Mouse (Mus musculus) forebrain, embryonic 13.5 days (tissue): Measurements from ENCODE around the gene Klhl3. TPM values are rescaled to one million over a fixed set of nuclear protein-coding genes. Genes with fewer than 3 reads are reported as not detected.
A peak's percentile ranks its signal among the peaks of the same experiment; 100 is the strongest.

ENCODE experiments used
- ATAC-seq: fragments of 200-750 bp; cut with Nextera tagmentation; 2 replicates; pipeline ENCODE4 v1.8.0; 2017
- H3K27ac ChIP-seq: fragments of 300-500 bp; sonication (generic); 2 replicates; pipeline ENCODE4 v1.5.1; 2015; ENCODE audit warnings: inconsistent platforms, mild to moderate bottlenecking, moderate library complexity
- H3K27me3 ChIP-seq: fragments of 300-500 bp; sonication (generic); 2 replicates; pipeline ENCODE4 v1.6.1; 2015; ENCODE audit warnings: mild to moderate bottlenecking, inconsistent platforms
- H3K36me3 ChIP-seq: fragments of 300-500 bp; sonication (generic); 2 replicates; pipeline ENCODE4 v1.6.1; 2015; ENCODE audit warnings: mild to moderate bottlenecking, inconsistent platforms; ENCODE audit not compliant: poor library complexity, severe bottlenecking
- H3K4me1 ChIP-seq: fragments of 300-500 bp; sonication (generic); 2 replicates; pipeline ENCODE4 v1.6.1; 2015; ENCODE audit warnings: inconsistent platforms
- H3K4me2 ChIP-seq: fragments of 300-500 bp; sonication (generic); 2 replicates; pipeline ENCODE4 v1.6.1; 2015; ENCODE audit warnings: inconsistent platforms, mild to moderate bottlenecking, moderate library complexity
- H3K4me3 ChIP-seq: fragments of 300-500 bp; sonication (generic); 2 replicates; pipeline ENCODE4 v1.5.1; 2015; ENCODE audit warnings: mild to moderate bottlenecking, inconsistent platforms
- H3K9ac ChIP-seq: fragments of 300-500 bp; sonication (generic); 2 replicates; pipeline ENCODE4 v1.6.1; 2015; ENCODE audit warnings: mild to moderate bottlenecking, inconsistent platforms
- H3K9me3 ChIP-seq: fragments of 300-500 bp; sonication (generic); replicated peaks from 2 replicates; pipeline ENCODE4 v1.6.1; 2016; ENCODE audit warnings: inconsistent platforms
- WGBS: fragments of 180-500 bp; shearing (Covaris S2); methylation state at CpG from one replicate; pipeline ENCODE4 v1.1.7; 2015; 5-methylcytosine and 5-hydroxymethylcytosine counted together
- microRNA counts: library from miRNA; unstranded; fragments of <30 nt; microRNA quantifications from one replicate; lab custom pipeline; 2016
- microRNA-seq: library from miRNA; unstranded; fragments of <30 nt; microRNA quantifications from one replicate; pipeline ENCODE4, GENCODE M21; 2016
- polyA plus RNA-seq: library from polyadenylated mRNA; unstranded; fragments of >200 nt; fragmentation: Nextera tagmentation; extraction: Ambion mirVana; gene quantifications from 2 replicates; pipeline ENCODE4 v1.2.1, GENCODE M21; 2015

Gene Klhl3
- polyA plus RNA-seq, 1 experiment from 2014 or later: 5.6 TPM

DNA sequence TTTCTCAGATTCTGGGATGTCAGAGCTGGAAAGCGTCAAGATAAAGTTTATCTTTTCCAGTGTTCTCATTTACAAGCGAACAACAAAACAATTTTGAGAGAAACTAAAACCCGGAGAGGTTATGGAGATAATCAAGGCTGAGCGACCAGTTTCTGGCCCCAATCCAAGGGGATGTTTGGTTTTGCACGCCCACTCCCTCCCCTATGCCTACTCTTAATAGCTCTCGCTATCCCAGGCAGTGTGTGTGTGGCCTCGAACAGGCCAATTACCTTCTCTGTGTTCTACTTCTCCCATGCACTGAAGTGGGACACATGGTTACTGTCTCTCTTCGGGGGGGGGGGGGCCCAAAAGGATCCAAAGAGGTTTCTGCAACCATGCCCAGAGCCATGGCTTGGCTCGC, 132.7 kb downstream of the Klhl3 start:
- no peaks in the 10 kb centered on the region for H3K9me3 ChIP-seq
- H3K9ac ChIP-seq: no peak overlapping the region
- WGBS: 39% methylated on average over 9 of the region's 9 CpGs
- H3K27me3 ChIP-seq: 0 out of 2 replicates have a peak, but pooled peaks cover 4% of the 10 kb centered on the region
- no peak overlapping the region for H3K4me3 ChIP-seq
- no peak for ATAC-seq
- H3K4me2 ChIP-seq: peak overlapping the region; percentile 32
- peaks cover 28% of the 10 kb centered on the region for H3K4me1 ChIP-seq
- H3K27ac ChIP-seq: no peak overlapping the region; the same call in 1 of the 2 replicates
- no peaks in the 10 kb centered on the region for H3K36me3 ChIP-seq

DNA sequence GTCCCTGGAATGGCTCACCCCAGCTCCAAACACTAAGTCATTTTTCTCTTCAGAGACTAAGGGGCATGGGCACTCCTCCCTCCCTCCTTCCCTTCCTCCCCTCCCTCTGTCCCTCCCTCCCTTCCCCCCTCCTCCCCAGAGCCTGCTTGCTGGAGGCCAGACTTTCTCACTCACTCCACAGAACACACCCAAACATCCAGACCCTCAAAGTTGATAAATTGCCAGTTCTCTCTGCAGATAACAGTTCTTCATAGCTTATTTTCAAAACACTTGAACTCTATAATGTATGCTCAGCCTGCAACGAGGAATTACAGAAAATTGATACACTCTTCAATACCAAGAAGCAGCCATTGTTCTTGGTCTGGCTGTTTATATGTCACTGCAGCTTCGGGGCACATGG, 133.3 kb downstream of the Klhl3 start:
- Histone ChIP-seq H3K27ac (peak overlapping the region; percentile 37; the same call in 1 of the 2 replicates), H3K4me3 (no peak overlapping the region), H3K9ac (no peak overlapping the region), H3K36me3 (no peaks in the 10 kb centered on the region), H3K27me3 (0 out of 2 replicates have a peak, but pooled peaks cover 4% of the 10 kb centered on the region), H3K4me2 (peak overlapping the region; percentile 32), H3K4me1 (peaks cover 28% of the 10 kb centered on the region), H3K9me3 (no peaks in the 10 kb centered on the region)
- 20% methylated on average over 2 of the region's 2 CpGs for WGBS
- ATAC-seq: peak; percentile 31; the same call in 1 of the 2 replicates

DNA sequence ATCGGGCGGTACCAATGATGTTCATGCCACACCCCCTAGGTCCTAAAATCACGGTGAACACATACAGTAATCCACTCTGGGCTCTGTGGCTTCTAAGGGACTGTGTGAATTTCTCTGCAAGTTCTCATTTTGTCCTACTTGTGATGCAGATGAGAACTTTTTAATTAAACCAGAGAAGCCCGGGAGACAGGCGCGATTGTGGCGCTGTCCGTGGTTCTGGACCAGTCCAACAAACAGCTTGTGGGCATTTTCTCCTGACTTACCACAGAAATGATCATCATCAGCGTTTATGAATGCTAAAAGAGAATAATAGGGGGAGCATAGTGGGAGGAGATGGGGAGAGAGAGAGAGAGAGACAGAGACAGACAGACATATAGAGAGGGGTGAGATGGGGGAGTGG, 134.5 kb downstream of the Klhl3 start:
- no peak overlapping the region for H3K27ac ChIP-seq
- peaks cover 28% of the 10 kb centered on the region for H3K4me1 ChIP-seq
- no peaks in the 10 kb centered on the region for H3K9me3 ChIP-seq
- no peak overlapping the region for H3K4me2 ChIP-seq
- H3K4me3 ChIP-seq: no peak overlapping the region
- WGBS: 16% methylated on average over 9 of the region's 9 CpGs
- no peak overlapping the region for H3K9ac ChIP-seq
- ATAC-seq: no peak
- H3K27me3 ChIP-seq: 0 out of 2 replicates have a peak, but pooled peaks cover 4% of the 10 kb centered on the region
- no peaks in the 10 kb centered on the region for H3K36me3 ChIP-seq

DNA sequence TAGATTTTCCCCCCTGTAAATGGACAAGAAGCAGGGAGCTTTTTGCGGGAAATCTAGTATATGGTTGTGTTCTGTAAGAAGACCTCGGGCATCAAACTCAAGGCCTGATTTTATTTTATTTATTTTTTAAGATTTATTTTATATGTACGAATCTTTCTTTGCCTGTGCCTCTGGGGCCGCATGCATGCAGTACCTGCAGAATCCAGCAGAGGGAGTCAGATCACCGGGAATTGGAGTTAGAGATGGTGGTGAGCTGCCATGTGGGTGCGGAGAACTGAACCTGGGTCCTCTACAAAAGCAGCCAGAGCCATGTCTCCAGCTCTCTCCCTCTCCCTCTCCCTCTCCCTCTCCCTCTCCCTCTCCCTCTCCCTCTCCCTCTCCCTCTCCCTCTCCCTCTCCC, 135.7 kb downstream of the Klhl3 start:
- Histone ChIP-seq H3K4me1 (peaks cover 18% of the 10 kb centered on the region), H3K27me3 (0 out of 2 replicates have a peak, but pooled peaks cover 4% of the 10 kb centered on the region), H3K36me3 (no peaks in the 10 kb centered on the region), H3K4me2 (no peak overlapping the region), H3K27ac (no peak overlapping the region), H3K9ac (no peak overlapping the region), H3K9me3 (no peaks in the 10 kb centered on the region), H3K4me3 (no peak overlapping the region)
- no peak for ATAC-seq
- WGBS: 91% methylated on average over 6 of the region's 6 CpGs

DNA sequence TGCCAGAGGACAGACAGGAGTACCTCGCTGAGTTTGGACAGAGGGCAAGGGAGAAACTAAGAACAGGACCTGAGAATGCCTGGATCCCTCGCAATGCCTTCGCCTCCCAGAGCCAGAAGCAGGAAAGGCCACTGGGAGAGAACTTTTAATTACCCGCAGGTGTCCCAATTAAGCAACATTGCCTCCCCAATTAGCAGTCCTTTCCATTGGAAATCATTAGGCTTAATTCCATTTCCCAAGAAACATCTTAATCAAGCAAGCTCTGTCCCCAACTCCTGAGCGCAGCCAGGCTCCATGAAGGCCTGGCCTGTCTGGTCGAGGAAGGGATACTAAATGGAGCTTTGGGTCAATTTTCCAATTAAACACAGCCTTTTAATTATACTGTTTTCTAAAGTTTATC, 147.7 kb downstream of the Klhl3 start:
- Histone ChIP-seq H3K27me3 (peaks cover 25% of the 10 kb centered on the region), H3K4me1 (no peaks in the 10 kb centered on the region), H3K9ac (no peak overlapping the region), H3K36me3 (no peaks in the 10 kb centered on the region), H3K4me2 (no peak overlapping the region), H3K9me3 (no peaks in the 10 kb centered on the region), H3K27ac (no peak overlapping the region), H3K4me3 (no peak overlapping the region)
- WGBS: 39% methylated on average over 6 of the region's 6 CpGs
- no peak for ATAC-seq

DNA sequence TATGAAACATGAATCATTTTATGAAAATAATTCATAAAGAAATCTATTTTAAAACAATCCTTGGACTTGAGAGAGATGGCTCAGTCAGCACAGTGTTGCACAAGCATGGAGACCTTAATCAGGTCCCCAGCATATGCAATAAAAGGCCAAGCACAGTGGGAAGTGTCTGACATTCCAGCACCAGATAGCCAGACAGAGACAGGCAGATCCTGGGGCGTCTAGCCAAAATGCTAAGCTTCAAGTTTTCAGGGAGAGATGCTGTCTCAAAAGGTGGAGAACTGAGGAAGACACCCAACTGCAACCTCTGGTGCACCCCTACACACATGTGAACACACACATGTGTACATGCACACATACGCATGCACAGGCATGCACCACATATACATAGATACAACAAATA, 153.1 kb downstream of the Klhl3 start:
- no peak overlapping the region for H3K9ac ChIP-seq
- no peak overlapping the region for H3K4me2 ChIP-seq
- no peak for ATAC-seq
- H3K36me3 ChIP-seq: no peaks in the 10 kb centered on the region
- peaks cover 8% of the 10 kb centered on the region; the same call in 1 of the 2 replicates for H3K27me3 ChIP-seq
- H3K4me1 ChIP-seq: no peaks in the 10 kb centered on the region
- no peak overlapping the region for H3K27ac ChIP-seq
- 88% methylated on average over 2 of the region's 2 CpGs for WGBS
- no peak overlapping the region for H3K4me3 ChIP-seq
- no peaks in the 10 kb centered on the region for H3K9me3 ChIP-seq

DNA sequence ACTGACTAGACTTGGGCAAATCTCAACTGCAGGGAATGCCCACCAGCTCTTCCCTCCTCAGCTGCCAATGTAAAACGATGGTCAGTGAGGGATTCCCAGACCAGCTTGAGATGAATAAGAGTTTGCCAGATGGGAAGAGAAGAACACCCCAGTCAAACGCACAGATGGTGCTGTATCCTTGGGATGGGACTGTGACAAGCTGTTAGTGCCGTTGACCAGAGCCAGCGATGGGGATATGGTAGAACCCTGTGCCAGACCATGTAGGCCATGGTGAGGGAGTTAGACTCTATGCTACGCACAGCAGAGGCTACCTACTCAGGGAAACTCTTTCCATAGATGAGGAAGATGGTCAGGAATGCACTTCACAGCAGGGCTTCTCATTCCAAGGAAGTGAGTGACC, 153.6 kb downstream of the Klhl3 start:
- Histone ChIP-seq H3K4me3 (no peak overlapping the region), H3K4me2 (no peak overlapping the region), H3K4me1 (no peaks in the 10 kb centered on the region), H3K36me3 (no peaks in the 10 kb centered on the region), H3K27me3 (peaks cover 6% of the 10 kb centered on the region; the same call in 1 of the 2 replicates), H3K9me3 (no peaks in the 10 kb centered on the region), H3K27ac (no peak overlapping the region), H3K9ac (no peak overlapping the region)
- WGBS: 91% methylated on average over 5 of the region's 5 CpGs
- ATAC-seq: no peak

MicroRNAs within 50 kb of the gene (microRNA counts, 519-probe panel; counts per million panel counts)
- microRNA mmu-miR-874 (lab: Ali Mortazavi, UCI): 177 counts per million, percentile 53 among the panel's probes with 10 or more counts

Small RNA genes lying within 50 kb of the gene (microRNA-seq; reads per million reads assigned to microRNA genes)
- 168 reads per million, percentile 56 among the genes with 10 or more reads in this experiment for gene Mir874

Other genes starting within 250 kb of the Klhl3 start
- 13.1 and 13.2 TPM in 2 replicates for gene Spock1, start 205.3 kb downstream of the Klhl3 start, polyA plus RNA-seq
- gene Hnrnpa0, start 15.0 kb upstream of the Klhl3 start, polyA plus RNA-seq: 73.6 and 81.0 TPM in 2 replicates
- 66.5 and 73.2 TPM in 2 replicates for gene Idnk, start 44.1 kb upstream of the Klhl3 start, polyA plus RNA-seq
- 123 TPM in 2 replicates for gene Ubqln1, start 102.1 kb upstream of the Klhl3 start, polyA plus RNA-seq
- 32.0 and 34.6 TPM in 2 replicates for gene Gkap1, start 162.1 kb upstream of the Klhl3 start, polyA plus RNA-seq
- 1.4 and 1.6 TPM in 2 replicates for gene Kif27, start 245.5 kb upstream of the Klhl3 start, polyA plus RNA-seq